Mouse (Mus musculus): ENCODE data around the gene Trove2.

Gene Trove2

DNA sequence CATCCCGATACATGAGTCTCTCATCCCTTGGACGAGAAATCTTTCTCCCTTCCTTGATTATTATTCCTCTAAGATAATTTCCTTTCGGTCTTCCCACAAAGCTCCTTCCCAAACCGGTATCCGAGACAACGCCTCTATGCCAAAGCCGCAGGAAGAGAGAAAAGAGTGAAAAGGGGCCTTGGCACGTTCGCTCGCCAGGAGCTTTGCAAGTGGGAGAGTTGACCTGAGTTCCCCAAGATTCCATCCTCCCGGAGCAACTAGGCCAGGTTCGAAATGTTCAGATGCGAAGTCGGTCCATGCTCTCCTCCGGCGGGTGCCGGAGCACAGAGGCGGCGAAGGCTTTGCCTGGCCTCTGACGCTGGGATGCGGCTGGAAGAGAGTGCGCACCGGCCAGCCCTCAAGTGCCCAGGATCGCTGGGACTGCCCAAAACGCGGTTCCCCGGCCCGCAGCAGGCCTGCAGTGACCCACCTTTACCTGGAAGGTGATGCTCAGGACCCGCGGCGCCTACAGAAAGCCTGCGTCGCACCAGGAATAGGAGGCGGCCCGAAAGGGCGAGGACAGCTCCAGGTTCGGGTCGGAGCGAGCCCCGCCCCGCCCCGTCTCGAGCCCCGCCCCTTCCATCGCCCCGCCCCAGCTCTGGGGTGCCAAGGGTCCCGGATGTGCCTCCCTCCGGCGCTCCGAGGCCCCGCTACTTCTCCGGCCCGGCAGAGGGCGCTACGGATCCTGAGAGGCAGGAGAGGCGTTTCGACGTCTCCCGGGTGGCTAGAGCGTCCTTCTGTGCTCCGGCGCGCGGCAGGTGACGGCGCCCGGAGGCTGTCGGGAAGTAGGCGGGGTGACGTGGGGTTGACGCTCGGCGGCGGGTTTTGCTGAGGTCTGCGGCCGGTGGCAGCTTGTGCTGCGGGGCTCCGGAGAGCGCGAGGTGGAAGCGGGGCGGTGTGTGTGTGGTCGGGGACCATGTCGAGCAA, at the start of gene Trove2, which contains the start of gene Uchl5:
TSS of gene Trove2 (minus strand) at position 623 of the 966 bp plus-strand sequence.
TSS of gene Uchl5 (plus strand) at position 827 of the 966 bp plus-strand sequence.
- peak; percentile 94 to 97 for DNase-seq (ENCODE audit: low spot score in 2 of 2)

DNA sequence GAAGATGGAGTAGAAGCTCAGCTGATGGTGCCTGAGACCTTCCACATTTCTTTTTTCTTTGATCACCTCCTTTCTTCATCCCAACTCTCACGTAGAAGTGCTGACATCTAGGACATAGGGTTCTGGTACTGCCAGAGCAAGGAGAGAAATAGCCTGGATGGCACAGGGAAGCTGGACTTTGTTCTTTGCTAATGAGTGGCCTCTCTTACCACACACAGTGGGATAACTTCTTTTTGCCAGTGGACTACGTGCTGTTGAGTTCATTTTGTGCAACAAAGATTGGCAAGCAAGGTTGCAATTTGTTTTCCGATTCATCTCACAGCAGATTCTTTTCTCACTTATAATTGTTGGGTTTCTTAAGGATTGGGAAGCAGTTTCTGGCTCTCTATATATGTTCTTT, 45.8 kb upstream of the Trove2 start:
- DNase-seq (ENCODE audit: low spot score in 2 of 2): no peak

DNA sequence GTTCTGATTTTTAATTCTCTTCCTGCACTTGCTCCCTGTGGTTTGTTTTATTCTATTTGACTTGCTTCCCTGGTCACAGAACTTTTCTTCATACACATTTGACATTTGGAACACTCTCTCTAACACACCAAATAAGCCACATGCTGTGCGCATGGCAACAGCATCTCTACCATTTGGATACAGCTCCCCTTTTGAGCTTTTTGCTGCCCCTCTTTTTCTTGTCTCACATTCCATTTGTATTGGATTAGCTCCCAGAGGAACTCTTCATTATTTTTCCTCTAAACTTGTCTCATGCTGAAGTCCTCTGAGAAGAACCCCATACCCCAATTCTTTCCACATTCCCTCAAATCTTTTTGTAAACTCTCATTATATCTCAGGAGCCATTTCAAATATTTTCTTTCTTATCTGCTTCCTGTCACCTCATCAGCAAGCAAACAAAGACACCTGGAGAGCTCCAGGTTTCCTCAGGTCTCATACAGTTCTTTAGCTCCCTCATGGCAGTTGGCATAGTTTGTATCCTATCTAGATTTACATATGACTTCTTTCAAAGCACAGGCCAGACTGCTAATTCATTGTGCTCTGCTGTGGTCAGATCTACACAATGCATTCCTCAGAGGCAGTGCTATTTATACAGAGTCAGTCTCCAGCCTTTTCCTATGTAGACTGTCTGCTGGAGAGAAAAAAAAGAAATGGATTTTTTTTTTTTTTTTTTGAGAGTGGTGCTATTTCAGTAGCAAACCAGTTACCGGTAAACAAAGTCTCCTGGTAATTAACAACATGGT, 43.4 kb upstream of the Trove2 start:
- no peak for DNase-seq (ENCODE audit: low spot score in 2 of 2)

DNA sequence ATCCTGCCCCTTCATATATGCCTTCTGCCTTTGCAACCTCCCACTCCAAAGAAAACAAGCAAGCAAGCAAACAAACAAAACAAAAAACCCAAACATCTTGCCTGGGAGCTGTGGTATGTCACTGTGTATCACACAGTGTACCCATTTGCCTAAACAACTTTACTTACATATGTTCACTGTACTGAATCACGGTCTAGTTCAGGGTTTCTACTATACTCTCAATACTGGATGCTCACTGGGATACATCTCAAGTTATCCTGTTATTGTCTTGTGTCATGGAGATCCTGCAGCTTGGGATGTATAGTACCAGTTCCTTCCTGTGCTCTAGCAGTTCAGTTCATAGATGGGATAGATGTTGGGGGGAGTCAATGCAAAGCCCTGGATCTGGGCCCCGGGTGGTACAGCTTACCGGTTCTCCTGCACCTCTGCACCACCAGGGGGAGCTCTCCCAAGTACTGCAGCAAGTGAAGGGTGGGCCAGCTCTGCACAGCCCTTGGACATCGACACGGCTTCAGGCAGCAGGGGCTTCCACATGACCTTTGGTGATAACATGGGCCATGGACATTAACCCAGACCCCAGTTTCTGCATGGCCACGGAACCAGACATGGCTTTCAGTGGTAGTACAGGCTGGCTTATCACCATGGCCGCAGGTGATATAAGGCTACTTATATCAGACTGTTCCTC, 37.0 kb upstream of the Trove2 start:
- DNase-seq (ENCODE audit: low spot score in 2 of 2): peak; percentile 49 to 64

DNA sequence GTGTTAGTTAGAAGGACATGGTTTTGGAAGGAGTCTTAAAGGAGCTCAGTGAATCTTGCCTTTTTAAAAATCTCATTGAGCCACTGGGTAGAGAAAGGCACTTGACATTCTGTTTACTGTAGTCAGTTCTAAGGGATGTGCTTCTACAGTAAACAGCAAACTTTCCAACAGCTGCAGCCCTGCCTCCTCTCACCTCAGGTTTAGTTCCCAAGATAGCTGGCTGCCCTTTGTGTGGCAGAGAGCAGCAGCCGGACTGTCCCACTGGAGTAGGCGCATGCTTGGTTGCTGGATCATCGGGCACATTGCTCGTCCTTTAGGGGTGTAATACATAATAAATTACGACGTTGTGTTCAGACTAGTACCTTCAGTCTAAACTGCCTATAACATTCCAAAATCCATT, 32.2 kb upstream of the Trove2 start:
- DNase-seq (ENCODE audit: low spot score in 2 of 2): no peak

DNA sequence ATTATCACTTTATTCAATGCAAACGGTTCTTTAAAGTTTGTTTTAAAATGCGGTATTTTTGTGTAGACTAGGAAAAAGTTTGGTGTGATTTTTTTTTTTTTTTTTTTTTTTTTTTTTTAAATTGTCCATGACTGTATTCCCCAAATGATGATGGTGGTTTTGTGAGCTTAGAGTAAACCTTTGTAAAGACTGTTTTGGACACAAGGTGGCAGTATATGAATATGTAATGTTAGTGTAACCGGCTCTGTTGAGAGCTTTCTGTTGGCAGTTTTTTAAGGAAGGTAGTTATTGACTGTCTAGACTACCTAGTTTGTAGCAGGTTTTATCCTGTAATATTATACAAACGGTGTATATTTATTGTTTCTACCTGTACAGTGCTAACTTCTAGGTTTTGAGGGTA, 26.7 kb upstream of the Trove2 start:
- DNase-seq (ENCODE audit: low spot score in 2 of 2): no peak

DNA sequence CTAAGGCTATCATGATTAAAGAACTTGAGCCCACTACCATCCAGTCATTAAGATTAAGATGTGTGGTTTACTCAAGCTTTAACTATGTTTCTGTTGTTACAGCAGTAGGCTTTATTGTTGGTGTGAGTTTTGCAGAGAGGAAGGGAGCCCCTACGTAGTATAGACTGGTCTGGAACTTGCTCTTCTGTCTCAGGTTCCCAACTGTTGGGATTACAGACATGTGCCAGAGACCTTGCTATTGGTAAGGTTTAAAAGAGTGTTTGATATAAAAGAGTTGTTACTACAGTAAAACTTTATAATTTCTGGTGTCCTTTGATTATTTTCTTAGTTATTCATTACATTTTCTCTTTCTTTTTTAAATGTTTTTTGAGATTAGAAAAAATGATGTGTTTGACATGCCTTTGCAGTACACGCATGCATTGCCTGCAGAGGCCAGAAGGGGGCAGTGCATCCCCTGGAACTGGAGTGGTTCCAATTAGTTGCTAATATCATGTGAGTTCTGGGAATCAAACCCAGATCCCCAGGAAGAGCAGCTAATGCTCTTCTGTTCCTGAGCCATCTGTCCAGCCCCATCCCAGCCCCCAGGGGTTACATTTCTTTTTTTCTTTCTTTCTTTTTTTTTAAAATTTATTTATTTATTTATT, 11.8 kb upstream of the Trove2 start:
- peak in 1 of 2 experiments; percentile 35 for DNase-seq (ENCODE audit: low spot score in 2 of 2)

DNA sequence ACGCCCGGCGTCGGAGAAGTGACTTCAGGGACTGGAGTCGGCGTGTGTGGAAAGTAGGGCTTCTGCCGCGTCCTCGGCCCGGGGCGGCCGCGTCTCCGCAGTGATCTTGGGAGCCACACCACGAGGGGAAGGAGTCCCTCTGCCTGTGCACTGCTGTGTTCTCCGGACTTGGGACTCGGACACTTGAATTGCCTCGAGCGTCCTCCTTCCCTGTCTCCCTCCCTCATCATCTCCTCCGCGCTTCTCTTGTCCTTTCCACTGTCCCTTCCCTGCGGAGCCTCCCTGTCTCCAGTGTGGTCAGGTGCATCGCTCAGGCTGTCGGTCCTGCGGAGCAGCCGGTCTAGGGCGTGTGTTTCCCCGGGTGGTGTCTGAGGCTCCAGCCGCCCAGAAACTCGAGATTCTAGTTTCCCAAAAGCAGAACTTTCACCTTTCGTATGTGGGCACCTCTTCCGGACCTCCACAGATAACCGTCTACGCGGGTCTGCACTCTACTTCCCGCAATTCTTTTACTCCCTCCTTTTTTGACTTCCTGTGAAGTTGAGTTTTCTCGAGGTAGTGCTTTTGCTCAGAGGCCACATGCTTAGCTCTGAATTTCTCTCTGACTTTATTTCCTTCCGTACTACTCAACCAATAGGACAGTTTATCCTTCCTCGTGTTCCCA, 820 bp upstream of the Trove2 start:
- peak in 1 of 2 experiments; percentile 22 for DNase-seq (ENCODE audit: low spot score in 2 of 2)

DNA sequence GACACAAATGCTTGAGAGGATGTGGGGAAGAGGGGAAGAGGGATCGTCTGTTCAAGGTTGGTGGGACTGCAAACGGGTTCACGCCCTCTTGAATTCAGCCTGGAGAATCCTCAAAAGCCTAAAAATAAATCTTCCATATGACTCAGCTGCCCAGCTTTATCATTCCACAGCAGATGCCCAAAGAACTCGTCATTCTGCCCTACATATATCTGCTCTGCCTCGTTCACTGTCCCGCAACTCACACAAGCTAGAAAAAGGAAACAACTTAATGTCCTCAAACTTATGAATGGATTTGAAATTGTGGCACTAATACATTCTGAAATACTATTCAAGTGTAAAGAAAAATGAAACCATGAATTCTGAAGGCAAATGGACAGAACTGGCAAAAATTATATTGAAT, 3.0 kb downstream of the Trove2 start:
- no peak for DNase-seq (ENCODE audit: low spot score in 2 of 2)

DNA sequence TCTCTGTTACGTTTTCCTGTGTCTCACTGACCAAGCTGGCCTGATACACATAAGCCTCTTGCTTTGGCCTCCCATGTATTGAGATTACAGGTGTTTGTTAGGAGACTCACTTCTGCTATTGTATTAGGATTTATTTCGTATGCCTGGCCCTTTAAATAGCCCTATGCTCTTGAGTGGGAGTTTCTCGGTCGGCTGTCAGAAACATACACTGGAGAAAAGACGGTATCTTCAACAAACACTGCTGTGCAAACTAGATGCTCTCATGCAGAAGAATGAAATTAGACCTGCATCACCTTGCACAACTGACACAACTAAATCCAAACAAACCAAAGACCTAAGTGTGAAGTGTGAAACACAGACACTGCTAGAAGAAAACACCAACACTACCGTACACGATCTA, 3.8 kb downstream of the Trove2 start:
- DNase-seq (ENCODE audit: low spot score in 2 of 2): no peak

DNA sequence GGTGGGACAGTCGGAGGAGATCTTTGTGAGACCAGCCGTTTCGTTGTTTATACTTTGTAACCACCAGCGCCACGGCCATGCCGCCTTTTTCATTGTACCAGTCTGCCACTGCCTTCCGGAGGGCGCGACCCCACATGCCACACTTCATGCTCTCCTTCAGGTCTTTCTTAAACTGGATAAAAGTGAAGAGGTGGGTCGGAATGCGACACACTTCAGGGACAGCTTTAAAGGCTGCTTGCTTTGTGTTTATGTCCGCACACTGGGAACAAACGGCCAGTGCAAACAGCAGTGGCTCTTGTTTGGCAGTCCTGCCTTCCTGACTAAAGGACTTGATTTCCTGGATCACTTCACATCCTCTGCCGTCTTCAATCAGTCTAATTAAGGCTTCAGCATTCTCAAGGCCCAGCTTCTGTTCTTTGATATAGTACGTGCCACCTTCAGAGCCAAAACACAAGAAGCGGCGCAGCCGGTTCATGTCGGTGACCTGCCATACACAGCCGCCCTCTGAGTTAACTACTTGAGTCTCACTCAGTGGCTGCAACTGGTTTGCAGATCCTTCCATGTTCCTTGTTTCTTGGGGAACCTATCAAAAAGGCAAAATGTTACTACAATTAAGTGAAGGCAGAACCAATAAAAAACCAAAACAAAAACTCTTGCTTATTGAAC, 6.3 kb downstream of the Trove2 start:
- DNase-seq (ENCODE audit: low spot score in 2 of 2): no peak

DNA sequence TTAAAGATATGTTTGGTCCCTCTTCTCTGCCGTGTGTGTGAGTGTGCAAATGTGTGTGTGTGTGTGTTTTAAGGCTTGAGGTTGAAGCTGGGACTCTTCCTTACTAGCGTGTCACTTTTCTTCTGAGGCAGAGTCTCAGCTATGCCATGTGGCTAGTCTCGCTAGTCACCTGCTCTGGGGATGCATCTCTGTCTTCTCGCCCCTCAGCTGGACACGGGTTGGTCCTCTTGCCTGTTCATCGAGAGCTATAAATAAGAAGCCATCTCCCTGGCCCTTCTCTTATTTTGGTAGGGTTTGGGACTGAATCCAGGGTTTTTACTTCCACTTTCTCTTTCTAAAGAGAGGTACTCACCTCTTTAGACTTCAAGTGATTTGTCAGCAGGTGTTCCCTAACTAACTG, 10.6 kb downstream of the Trove2 start:
- no peak for DNase-seq (ENCODE audit: low spot score in 2 of 2)

DNA sequence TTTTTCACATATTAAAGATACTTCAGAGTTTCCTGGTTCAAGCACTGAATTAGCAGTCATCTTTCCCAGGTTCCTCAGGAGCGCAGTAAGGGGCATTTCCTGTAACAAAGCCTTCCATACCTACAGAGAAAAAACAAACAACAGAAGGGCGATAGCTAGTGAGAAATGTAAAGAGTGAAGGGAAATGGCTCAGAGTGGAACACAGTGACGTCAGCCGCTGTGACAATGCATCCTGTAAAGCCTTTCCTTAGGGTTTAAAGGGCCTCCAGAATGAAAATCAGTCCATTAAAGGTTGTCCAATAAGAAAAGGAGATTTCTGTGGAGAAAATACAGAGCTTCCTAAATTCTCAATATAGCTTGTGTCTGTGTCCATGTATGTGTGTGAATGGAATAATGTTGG, 11.1 kb downstream of the Trove2 start:
- DNase-seq (ENCODE audit: low spot score in 2 of 2): no peak

DNA sequence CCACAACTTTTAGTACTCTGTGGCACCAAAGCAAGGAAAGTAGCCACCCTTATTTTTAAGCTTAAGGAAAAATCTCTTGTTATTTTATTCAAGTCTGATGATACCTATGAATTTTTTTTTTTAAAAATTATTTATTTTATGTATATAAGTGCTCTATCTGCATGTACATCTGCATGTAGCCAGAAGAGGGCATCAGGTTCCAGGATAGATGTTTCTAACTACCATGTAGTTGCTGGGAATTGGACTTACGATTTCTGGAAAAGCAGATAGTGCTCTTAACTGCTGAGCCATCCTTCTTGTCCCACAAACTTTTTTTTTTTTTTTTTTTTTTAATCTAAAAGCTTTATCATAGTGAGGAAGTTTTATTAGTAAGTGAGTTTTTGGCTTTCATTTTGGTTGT, 12.4 kb downstream of the Trove2 start:
- DNase-seq (ENCODE audit: low spot score in 2 of 2): no peak

DNA sequence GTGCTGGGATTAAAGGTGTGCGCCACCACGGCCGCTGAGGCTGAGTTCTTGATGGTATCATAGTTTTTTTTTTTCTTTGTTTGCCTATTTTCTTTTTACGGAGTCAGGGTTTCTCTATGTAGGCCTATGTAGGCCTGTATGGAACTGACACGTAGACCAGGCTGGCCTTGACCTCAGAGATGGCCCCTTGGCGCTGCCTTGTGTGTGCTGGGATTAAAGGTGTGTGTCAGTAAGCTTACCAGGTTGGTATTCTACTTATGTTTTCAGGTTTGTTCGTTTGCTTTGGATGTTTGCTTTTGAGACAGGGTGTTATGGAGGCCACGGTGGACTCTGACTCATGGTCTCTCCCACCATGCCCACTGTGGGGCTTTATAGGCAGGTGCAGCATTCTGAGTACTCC, 14.7 kb downstream of the Trove2 start:
- no peak for DNase-seq (ENCODE audit: low spot score in 2 of 2)

DNA sequence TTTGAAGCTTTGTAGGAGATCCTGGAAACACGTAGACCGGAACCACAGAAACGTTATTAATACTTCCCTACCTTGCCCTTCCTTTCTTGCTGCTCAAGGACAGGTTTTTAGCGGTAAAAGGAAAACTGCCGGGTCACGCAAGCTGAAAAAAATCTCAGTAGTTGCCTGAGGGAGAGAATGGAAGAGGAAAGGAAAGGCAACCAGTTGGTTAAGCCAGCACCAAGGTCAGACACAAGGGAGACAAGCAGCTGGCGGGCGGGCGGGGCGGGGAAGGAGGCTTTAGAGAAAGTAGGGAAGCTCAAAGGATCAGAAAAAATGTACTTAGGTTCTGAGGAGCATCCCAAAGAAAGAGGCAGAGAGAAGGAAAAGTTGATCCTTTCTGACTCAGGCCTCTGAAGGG, 31.0 kb downstream of the Trove2 start:
- no peak for DNase-seq (ENCODE audit: low spot score in 2 of 2)

DNA sequence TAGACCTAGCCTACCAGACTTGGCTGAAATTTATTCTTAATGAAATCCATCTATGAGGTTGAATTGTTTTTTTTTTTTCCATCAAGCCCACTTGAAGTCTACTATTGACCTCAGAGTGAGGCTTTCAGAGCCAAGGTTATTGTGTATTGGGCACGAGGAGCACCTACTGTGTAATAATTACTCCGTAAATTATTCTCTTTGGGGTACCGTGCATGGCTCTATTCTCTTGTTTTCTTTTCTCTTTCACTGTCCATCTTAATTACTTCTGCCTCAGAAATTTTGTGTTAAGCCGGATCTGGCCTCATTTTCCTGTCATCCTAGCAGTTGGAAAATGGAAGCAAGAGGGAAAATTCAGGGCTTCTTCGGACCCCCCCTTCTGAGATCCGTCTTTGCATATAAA, 34.7 kb downstream of the Trove2 start:
- no peak for DNase-seq (ENCODE audit: low spot score in 2 of 2)

DNA sequence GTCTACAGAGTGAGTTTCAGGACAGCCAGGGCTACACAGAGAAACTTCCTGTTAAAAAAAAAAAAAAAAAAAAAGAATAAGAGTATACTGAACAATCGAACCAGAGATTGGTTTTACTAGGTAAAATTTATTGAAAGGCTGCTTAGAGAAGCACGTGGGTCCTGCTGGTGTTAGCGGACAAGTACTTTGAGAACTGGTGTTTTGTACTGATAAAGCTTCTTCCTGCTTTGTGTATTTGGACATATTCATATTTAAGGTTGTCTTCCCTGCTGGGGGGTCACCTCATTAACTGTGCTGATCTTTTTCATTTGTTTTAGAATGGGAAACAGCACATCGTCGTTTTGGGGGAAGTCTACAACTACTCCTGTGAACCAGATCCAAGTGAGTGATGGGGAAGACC, 35.5 kb downstream of the Trove2 start:
- DNase-seq (ENCODE audit: low spot score in 2 of 2): no peak

DNA sequence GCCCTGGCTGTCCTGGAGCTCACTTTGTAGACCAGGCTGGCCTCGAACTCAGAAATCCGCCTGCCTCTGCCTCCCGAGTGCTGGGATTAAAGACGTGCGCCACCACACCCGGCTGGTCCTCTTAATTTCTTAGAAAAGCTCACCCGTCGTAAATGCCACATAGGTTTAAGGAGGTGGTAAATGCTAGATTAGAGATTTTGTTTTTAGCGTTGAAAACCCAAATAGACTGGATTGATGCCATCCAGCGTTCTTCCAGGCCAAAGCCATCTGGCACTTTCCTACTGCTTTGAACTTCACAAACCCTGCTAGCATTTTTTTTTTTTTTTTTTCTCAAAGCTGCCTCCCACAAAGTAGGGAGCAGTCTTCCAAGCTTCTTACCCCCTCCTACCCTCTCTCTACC, 36.3 kb downstream of the Trove2 start:
- no peak for DNase-seq (ENCODE audit: low spot score in 2 of 2)

Data from urinary bladder, postnatal 36 days (tissue).